Mouse (Mus musculus): ENCODE data around the gene Gm10073. TPM values are rescaled to one million over a fixed set of nuclear protein-coding genes. Genes with fewer than 3 reads are reported as not detected.

Gm10073 gene
- polyA plus RNA-seq, 1 experiment = 67.4 TPM

GRCm38 (mm10) chr8:106571551-106572172 lies 1.6 kb downstream of the Gm10073 start:
- TF ChIP-seq POLR2A (IDR thresholded peaks at IDR 0.05; ENCODE audit: borderline replicate concordance, extremely low read depth, insufficient read depth, insufficient read length, poor library complexity, severe bottlenecking) (no peak), CTCF (IDR thresholded peaks at IDR 0.05; ENCODE audit: borderline replicate concordance, extremely low read depth, insufficient read depth, insufficient read length) (no peak)
- no peak for DNase-seq (ENCODE audit: low read depth)

- TF ChIP-seq CTCF (IDR thresholded peaks at IDR 0.05; ENCODE audit: borderline replicate concordance, extremely low read depth, insufficient read depth, insufficient read length) = no peak
- no peak for TF ChIP-seq POLR2A (IDR thresholded peaks at IDR 0.05; ENCODE audit: borderline replicate concordance, extremely low read depth, insufficient read depth, insufficient read length, poor library complexity, severe bottlenecking)
Observed at GRCm38 (mm10) chr8:106570386-106570785, 2.9 kb downstream of the Gm10073 start.

GRCm38 (mm10) chr8:106569006-106569405 lies 4.3 kb downstream of the Gm10073 start:
- TF ChIP-seq CTCF (IDR thresholded peaks at IDR 0.05; ENCODE audit: borderline replicate concordance, extremely low read depth, insufficient read depth, insufficient read length) (no peak), POLR2A (IDR thresholded peaks at IDR 0.05; ENCODE audit: borderline replicate concordance, extremely low read depth, insufficient read depth, insufficient read length, poor library complexity, severe bottlenecking) (no peak)
- DNase-seq (ENCODE audit: low read depth) = peak; percentile 67

More at GRCm38 (mm10) chr8:106570386-106570785, 2.9 kb downstream of the Gm10073 start:
- no peak for DNase-seq (ENCODE audit: low read depth)

- no peak for DNase-seq (ENCODE audit: low read depth)
- no peak for TF ChIP-seq POLR2A (IDR thresholded peaks at IDR 0.05; ENCODE audit: borderline replicate concordance, extremely low read depth, insufficient read depth, insufficient read length, poor library complexity, severe bottlenecking)
- TF ChIP-seq CTCF (IDR thresholded peaks at IDR 0.05; ENCODE audit: borderline replicate concordance, extremely low read depth, insufficient read depth, insufficient read length) = no peak
Observed at GRCm38 (mm10) chr8:106563691-106564182, 9.5 kb downstream of the Gm10073 start.

- DNase-seq (ENCODE audit: low read depth) = peak; percentile 40
- no peak for TF ChIP-seq POLR2A (IDR thresholded peaks at IDR 0.05; ENCODE audit: borderline replicate concordance, extremely low read depth, insufficient read depth, insufficient read length, poor library complexity, severe bottlenecking)
- TF ChIP-seq CTCF (IDR thresholded peaks at IDR 0.05; ENCODE audit: borderline replicate concordance, extremely low read depth, insufficient read depth, insufficient read length) = peak; percentile 74
Observed at GRCm38 (mm10) chr8:106561097-106561865, 12.0 kb downstream of the Gm10073 start.

- TF ChIP-seq POLR2A (IDR thresholded peaks at IDR 0.05; ENCODE audit: borderline replicate concordance, extremely low read depth, insufficient read depth, insufficient read length, poor library complexity, severe bottlenecking) (no peak), CTCF (IDR thresholded peaks at IDR 0.05; ENCODE audit: borderline replicate concordance, extremely low read depth, insufficient read depth, insufficient read length) (no peak)
- DNase-seq (ENCODE audit: low read depth) = no peak
Observed at GRCm38 (mm10) chr8:106559844-106560243, 13.4 kb downstream of the Gm10073 start.

- TF ChIP-seq POLR2A (IDR thresholded peaks at IDR 0.05; ENCODE audit: borderline replicate concordance, extremely low read depth, insufficient read depth, insufficient read length, poor library complexity, severe bottlenecking) (no peak), CTCF (IDR thresholded peaks at IDR 0.05; ENCODE audit: borderline replicate concordance, extremely low read depth, insufficient read depth, insufficient read length) (no peak)
Observed at GRCm38 (mm10) chr8:106556068-106556645, 17.1 kb downstream of the Gm10073 start.

GRCm38 (mm10) chr8:106554011-106554410 lies 19.2 kb downstream of the Gm10073 start:
- DNase-seq (ENCODE audit: low read depth) = no peak
- TF ChIP-seq POLR2A (IDR thresholded peaks at IDR 0.05; ENCODE audit: borderline replicate concordance, extremely low read depth, insufficient read depth, insufficient read length, poor library complexity, severe bottlenecking) (no peak), CTCF (IDR thresholded peaks at IDR 0.05; ENCODE audit: borderline replicate concordance, extremely low read depth, insufficient read depth, insufficient read length) (no peak)

More at GRCm38 (mm10) chr8:106556068-106556645, 17.1 kb downstream of the Gm10073 start:
- DNase-seq (ENCODE audit: low read depth) = no peak

GRCm38 (mm10) chr8:106550906-106551305 lies 22.4 kb downstream of the Gm10073 start:
- TF ChIP-seq POLR2A (IDR thresholded peaks at IDR 0.05; ENCODE audit: borderline replicate concordance, extremely low read depth, insufficient read depth, insufficient read length, poor library complexity, severe bottlenecking) (no peak), CTCF (IDR thresholded peaks at IDR 0.05; ENCODE audit: borderline replicate concordance, extremely low read depth, insufficient read depth, insufficient read length) (no peak)
- DNase-seq (ENCODE audit: low read depth) = no peak

GRCm38 (mm10) chr8:106548366-106548936 lies 24.8 kb downstream of the Gm10073 start:
- TF ChIP-seq POLR2A (IDR thresholded peaks at IDR 0.05; ENCODE audit: borderline replicate concordance, extremely low read depth, insufficient read depth, insufficient read length, poor library complexity, severe bottlenecking) (no peak), CTCF (IDR thresholded peaks at IDR 0.05; ENCODE audit: borderline replicate concordance, extremely low read depth, insufficient read depth, insufficient read length) (no peak)
- no peak for DNase-seq (ENCODE audit: low read depth)

GRCm38 (mm10) chr8:106546746-106547145 lies 26.5 kb downstream of the Gm10073 start:
- no peak for DNase-seq (ENCODE audit: low read depth)
- TF ChIP-seq CTCF (IDR thresholded peaks at IDR 0.05; ENCODE audit: borderline replicate concordance, extremely low read depth, insufficient read depth, insufficient read length) (no peak), POLR2A (IDR thresholded peaks at IDR 0.05; ENCODE audit: borderline replicate concordance, extremely low read depth, insufficient read depth, insufficient read length, poor library complexity, severe bottlenecking) (no peak)

Measured in brain, embryonic 14.5 days (tissue).